Mouse (Mus musculus) heart, embryonic 10.5 days (tissue): ENCODE measurements at regions not wholly inside any gene's neighbourhood (a gene's known extent, or its start where the extent isn't known, plus 50 kb on each side); places are given as distances from the start of the nearest gene placed in this dataset. TPM values are rescaled to one million over a fixed set of nuclear protein-coding genes. Genes with fewer than 3 reads are reported as not detected.

Experiments used
- DNase-seq: peaks from one replicate; pipeline ENCODE4 v3.0.0-alpha.2; 2017; ENCODE audit warnings: low spot score
- H3K27ac ChIP-seq: fragments of 300-500 bp; sonication (generic); 2 replicates; pipeline ENCODE4 v1.5.1; 2016; ENCODE audit warnings: mild to moderate bottlenecking
- H3K27me3 ChIP-seq: fragments of 300-500 bp; sonication (generic); 2 replicates; pipeline ENCODE4 v1.6.1; 2016; ENCODE audit warnings: mild to moderate bottlenecking; ENCODE audit not compliant: poor library complexity, insufficient read depth, severe bottlenecking
- H3K36me3 ChIP-seq: fragments of 300-500 bp; sonication (generic); 2 replicates; pipeline ENCODE4 v1.6.1; 2016; ENCODE audit warnings: mild to moderate bottlenecking, moderate library complexity
- H3K4me1 ChIP-seq: fragments of 300-500 bp; sonication (generic); 2 replicates; pipeline ENCODE4 v1.6.1; 2016; ENCODE audit warnings: mild to moderate bottlenecking
- H3K4me3 ChIP-seq: fragments of 300-500 bp; sonication (generic); 2 replicates; pipeline ENCODE4 v1.5.1; 2016; ENCODE audit warnings: mild to moderate bottlenecking, moderate library complexity
- H3K9me3 ChIP-seq: fragments of 300-500 bp; sonication (generic); 2 replicates; pipeline ENCODE4 v1.6.1; 2016; ENCODE audit warnings: mild to moderate bottlenecking, moderate library complexity
- WGBS: fragments of 180-500 bp; shearing (Covaris S2); methylation state at CpG from one replicate; pipeline ENCODE4 v1.1.7; 2016; 5-methylcytosine and 5-hydroxymethylcytosine counted together
- microRNA counts: library from miRNA; unstranded; fragments of <30 nt; microRNA quantifications from one replicate; lab custom pipeline; 2017
- microRNA-seq: library from miRNA; unstranded; fragments of <30 nt; microRNA quantifications from one replicate; pipeline ENCODE4, GENCODE M21; 2017

DNA sequence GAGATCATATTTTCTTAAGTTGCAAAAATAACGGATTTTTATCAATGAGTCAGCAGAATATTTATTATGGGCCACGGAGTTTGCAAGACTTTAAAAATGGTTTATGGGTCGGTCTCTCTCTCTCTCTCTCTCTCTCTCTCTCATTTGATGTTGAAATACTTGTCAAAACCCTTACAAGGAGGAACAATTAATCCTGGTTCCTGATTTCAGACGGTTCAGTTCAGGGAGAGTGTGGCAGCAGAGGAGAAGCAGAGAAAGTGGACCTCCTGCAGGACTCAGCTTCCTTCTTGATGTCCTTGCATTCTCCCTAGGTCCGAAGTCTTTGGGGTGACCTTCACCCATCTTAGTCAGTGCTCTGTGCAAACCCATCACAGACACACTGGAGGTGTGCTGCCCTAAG is 57.4 kb upstream of the Nr5a2 start:
- 82% methylated on average over 5 of the region's 5 CpGs for WGBS
- H3K27ac ChIP-seq, result no peak overlapping the region
- no peaks in the 10 kb centered on the region for H3K4me1 ChIP-seq
- H3K36me3 ChIP-seq, result no peaks in the 10 kb centered on the region
- no peaks in the 10 kb centered on the region for H3K9me3 ChIP-seq
- no peak for DNase-seq
- H3K4me3 ChIP-seq, result no peak overlapping the region
- no peaks in the 10 kb centered on the region for H3K27me3 ChIP-seq

DNA sequence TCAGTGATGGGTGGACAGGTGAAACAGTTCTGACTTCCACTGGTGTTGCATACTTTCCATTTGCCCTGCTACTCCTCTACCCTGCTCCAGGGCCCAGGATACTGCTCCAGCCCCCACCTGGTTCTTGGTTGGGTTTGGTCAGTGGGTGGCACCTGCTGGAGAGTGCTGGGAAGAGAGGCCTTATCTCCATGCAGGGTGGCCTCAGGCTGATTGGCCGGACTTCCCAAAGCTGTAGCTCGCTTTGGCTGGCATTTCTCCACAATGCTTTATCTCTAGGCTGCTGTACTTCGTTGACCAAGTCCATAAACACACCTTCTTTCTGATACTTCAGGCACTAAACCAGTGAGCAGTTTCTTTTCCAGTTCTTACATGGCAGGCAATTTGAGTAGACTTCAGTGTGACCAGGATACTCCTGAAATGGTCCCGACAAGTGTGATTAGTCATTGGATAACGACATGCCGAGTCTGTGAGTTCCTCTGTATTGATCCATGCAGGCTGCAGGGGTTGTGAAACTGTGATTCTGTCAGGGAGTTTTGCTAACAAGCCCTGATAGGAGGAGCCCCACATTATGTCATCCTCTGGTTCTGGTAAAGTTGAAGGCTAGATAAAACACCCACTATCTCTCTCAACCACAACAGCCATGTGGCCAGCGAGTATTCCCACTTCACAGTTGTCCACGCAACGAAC is 50.1 kb upstream of the Nr5a2 start:
- no peak overlapping the region for H3K27ac ChIP-seq
- 44% methylated on average over 9 of the region's 9 CpGs for WGBS
- H3K27me3 ChIP-seq, result no peaks in the 10 kb centered on the region
- H3K4me3 ChIP-seq, result no peak overlapping the region
- no peaks in the 10 kb centered on the region for H3K9me3 ChIP-seq
- DNase-seq, result no peak
- H3K36me3 ChIP-seq, result no peaks in the 10 kb centered on the region
- peaks cover 9% of the 10 kb centered on the region; the same call in 1 of the 2 replicates for H3K4me1 ChIP-seq

MicroRNA genes in the stretch of these regions (microRNA counts, 519-probe panel; counts per million panel counts)
- microRNA mmu-miR-181a (lab: Ali Mortazavi, UCI), result 6,755 counts per million, percentile 71 among the panel's probes with 10 or more counts
- not detected for microRNA mmu-miR-181b+mmu-miR-181d (lab: Ali Mortazavi, UCI)

Small RNA genes in the stretch of these regions (microRNA-seq; reads per million reads assigned to microRNA genes)
- gene Mir181a-1 (925 reads per million, percentile 77 among the genes with 10 or more reads in this experiment), gene Mir181b-1 (29.5 reads per million, percentile 38 among the genes with 10 or more reads in this experiment)
